Mouse (Mus musculus): ENCODE data around the gene Lhx6. TPM values are rescaled to one million over a fixed set of nuclear protein-coding genes. Genes with fewer than 3 reads are reported as not detected.

The Lhx6 gene
- not detected for polyA plus RNA-seq (2017; shearing (Covaris generic))

DNA sequence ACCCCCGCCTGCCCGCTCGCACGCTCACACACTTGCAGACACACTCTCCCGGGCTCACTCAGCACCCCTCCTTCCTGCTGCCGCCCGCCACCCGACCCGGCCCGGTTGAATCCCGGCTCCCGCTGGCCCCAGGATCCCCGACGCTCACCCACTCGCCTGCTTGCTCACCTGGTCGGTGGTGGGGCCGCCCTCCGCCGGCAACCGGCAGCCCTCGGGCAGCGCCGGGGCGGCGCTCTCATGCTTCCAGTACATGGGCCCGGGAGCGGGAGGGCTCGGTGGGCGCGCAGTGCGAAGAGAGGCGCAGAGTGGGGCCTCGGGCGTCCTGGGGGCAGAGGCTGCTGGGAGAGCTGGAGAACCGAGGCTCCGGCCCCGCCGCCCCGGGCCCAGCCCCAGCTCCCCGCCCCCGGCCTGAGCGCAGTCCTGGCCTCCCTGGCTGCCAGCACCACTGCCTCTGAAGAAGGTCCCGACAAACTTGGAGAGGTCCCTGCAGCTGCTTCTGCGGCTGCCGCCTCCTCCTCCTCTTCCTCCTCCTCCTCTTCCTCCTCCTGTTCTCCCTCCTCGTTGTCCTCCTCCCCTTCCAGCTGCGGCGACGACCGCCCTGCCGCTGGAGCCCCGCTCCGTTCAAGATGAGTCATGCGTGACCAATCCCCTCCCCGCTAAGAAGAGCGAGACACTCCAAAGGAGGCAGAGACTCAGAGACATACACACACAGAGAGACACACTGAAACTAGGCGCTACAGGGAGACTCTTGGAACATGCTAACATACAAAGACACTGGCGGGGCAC, at the start of gene Lhx6:
Lhx6 (minus strand) TSS at position 453 of the 786 bp plus-strand sequence.

DNA sequence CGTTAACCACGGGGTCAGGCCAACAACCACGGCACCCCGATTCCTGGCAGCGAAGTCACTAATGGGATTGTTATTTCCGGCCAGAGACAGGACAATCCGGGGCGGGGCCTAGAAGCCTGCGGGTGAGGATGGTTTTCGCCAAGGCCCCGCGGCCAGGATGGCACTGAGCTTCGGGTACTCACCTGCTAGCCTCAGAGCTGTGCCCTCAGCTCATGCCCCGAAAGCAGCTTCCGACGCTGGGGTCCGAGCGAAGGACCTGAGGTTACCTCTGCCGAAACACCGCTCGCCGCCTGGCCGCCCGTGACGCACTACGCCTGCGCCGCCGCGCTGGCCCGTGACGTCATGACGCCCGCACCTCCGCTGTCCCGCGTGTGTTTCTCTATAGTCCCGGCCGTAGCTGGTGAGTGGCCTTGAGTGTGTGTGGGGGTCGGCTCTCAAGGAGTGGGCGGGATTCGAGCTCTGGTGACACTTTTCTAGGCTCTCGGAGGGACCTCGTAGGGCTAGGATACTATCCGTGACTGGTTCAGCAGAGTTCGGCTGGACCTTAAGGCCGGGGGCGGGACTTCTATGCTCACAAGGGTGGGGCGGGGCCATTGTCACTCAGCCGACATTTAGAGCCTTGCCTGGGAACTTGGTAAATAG, 31.2 kb upstream of the Lhx6 start, which contains the start of the genes Mrrf and Rbm18:
Mrrf (plus strand) TSS at position 90 of the 642 bp plus-strand sequence.
Rbm18 (minus strand) TSS at position 474 of the 642 bp plus-strand sequence.

DNA sequence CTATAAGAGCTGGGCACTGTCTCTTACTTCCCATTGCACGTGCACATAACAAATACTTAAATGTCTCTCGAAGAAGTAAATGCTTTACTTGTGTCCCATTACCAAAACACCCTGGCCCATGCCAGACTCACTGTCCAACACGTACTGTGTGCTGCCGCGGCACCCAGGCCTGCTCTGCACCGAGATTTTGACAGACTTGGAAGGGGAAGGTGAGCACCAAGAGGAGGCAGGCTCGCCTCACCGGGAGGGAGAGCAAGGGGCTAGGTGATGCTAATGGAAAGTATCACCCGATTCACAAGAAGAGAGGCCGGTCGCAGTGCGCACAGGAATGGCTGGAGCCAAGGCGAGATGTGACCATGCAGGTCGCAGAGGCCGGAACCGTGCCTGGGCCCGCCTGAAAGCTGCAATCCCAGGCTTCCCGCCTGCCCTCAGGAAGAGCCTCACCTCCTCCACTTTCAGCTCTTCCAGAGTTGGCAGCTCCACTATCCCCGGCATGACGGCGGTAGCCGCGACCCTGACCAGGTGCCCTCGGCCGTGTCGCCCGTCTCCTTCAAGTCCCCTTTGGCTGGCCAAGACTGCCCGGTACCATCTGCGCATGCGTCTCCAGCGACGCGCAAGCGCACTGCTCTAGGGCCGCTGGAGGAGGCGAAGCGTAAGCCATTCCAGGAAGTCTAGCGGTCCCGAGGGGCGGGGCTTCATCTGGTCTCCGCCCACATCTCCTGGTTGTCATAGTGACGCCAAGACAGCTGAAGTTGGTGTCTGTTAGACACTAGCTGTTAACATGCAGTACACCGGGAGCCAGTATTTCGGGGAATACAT, 56.3 kb downstream of the Lhx6 start, which contains the start of the genes Ndufa8 and Morn5:
Ndufa8 (minus strand) TSS at position 659 of the 819 bp plus-strand sequence.
Morn5 (plus strand) TSS at position 711 of the 819 bp plus-strand sequence.

Other genes with a start within 250 kb of the Lhx6 start
- 0.89 TPM for gene Ttll11, start 125.5 kb downstream of the Lhx6 start, polyA plus RNA-seq (2017; shearing (Covaris generic))
- gene Ndufa8, start 56.0 kb downstream of the Lhx6 start, polyA plus RNA-seq (2017; shearing (Covaris generic)): 144 TPM
- gene Morn5, start 56.0 kb downstream of the Lhx6 start, polyA plus RNA-seq (2017; shearing (Covaris generic)): not detected
- 17.7 TPM for gene Mrrf, start 31.0 kb upstream of the Lhx6 start, polyA plus RNA-seq (2017; shearing (Covaris generic))
- gene Rbm18, start 31.4 kb upstream of the Lhx6 start, polyA plus RNA-seq (2017; shearing (Covaris generic)): 56.9 TPM
- gene Ptgs1, start 125.0 kb upstream of the Lhx6 start, polyA plus RNA-seq (2017; shearing (Covaris generic)): 1.2 TPM

Data from CD4-positive, CD25-positive, alpha-beta regulatory T cell (primary cell).